Mouse (Mus musculus): ENCODE measurements around the gene Mpnd. TPM values are rescaled to one million over a fixed set of nuclear protein-coding genes. Genes with fewer than 3 reads are reported as not detected.
A peak's percentile ranks its signal among the peaks of the same experiment; 100 is the strongest.

The Mpnd gene
- polyA plus RNA-seq, 1 experiment from 2014 or later: 29.1 TPM

DNA sequence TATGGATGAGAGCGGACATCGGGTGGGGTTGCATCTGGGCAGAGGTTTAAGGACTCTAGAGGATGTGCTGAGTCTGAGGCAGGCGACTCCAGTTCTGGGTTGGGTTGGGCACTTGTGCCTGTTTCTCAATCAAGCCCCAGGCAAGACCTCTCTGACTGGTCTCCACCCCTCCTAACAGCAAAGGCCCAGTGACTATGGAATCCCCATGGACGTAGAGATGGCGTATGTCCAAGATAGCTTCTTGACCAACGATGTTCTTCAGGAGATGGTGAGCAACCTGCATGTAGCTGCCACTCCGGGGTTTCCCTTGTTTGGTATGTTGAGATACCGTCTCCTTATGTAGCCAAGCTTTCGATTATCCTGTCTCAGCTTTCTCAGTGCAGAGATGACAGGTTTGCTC lies 9.8 kb downstream of the Mpnd start:
- Histone ChIP-seq H3K27me3 (replicated peaks) (peaks cover 2% of the 10 kb centered on the region), H3K9ac (no peak overlapping the region), H3K27ac (no peak overlapping the region), H3K4me1 (peaks cover 5% of the 10 kb centered on the region), H3K36me3 (peaks cover 85% of the 10 kb centered on the region), H3K4me2 (no peak overlapping the region), H3K9me3 (replicated peaks) (no peaks in the 10 kb centered on the region), H3K4me3 (no peak overlapping the region)
- no peak for ATAC-seq
- 83% methylated on average over 9 of the region's 9 CpGs for WGBS (ENCODE audit: insufficient replicate concordance)

DNA sequence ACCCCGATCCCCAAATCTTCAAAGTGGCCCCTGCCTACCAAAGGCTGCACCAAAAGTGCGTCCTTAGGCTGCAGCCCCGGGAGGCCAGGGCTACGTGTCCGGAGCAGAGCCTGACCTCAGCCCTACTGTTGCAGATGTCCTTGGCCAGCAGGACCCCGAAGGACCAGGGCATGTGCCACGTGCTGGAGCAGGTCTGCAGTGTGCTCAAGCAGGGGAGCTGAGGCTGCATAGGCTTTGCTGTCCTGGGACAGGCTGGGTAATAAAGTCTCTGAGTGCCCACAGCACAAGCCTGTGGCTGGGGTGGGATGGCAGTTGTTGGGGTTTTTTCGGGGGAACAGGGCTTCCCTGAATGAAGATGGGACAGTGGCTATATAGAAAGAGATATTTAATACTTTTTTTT lies 10.9 kb downstream of the Mpnd start:
- WGBS (ENCODE audit: insufficient replicate concordance): 84% methylated on average over 8 of the region's 8 CpGs
- 0 out of 2 replicates have a peak, but pooled peaks cover 1% of the 10 kb centered on the region for H3K4me1 ChIP-seq
- H3K4me2 ChIP-seq: no peak overlapping the region
- no peaks in the 10 kb centered on the region for H3K27me3 ChIP-seq (replicated peaks)
- no peaks in the 10 kb centered on the region for H3K9me3 ChIP-seq (replicated peaks)
- H3K27ac ChIP-seq: no peak overlapping the region
- H3K36me3 ChIP-seq: peaks cover 84% of the 10 kb centered on the region
- no peak overlapping the region for H3K4me3 ChIP-seq
- no peak overlapping the region for H3K9ac ChIP-seq
- ATAC-seq: no peak

GRCm38 (mm10) chr17:56016793-56017785 lies 11.6 kb downstream of the Mpnd start:
- no peak overlapping the region for H3K4me2 ChIP-seq
- H3K9me3 ChIP-seq (replicated peaks): no peaks in the 10 kb centered on the region
- H3K27ac ChIP-seq: no peak overlapping the region
- H3K9ac ChIP-seq: no peak overlapping the region
- peaks cover 77% of the 10 kb centered on the region for H3K36me3 ChIP-seq
- H3K4me1 ChIP-seq: peaks cover 8% of the 10 kb centered on the region
- H3K4me3 ChIP-seq: no peak overlapping the region
- no peak for ATAC-seq
- no peaks in the 10 kb centered on the region for H3K27me3 ChIP-seq (replicated peaks)
- WGBS (ENCODE audit: insufficient replicate concordance): 85% methylated on average over 15 of the region's 15 CpGs

DNA sequence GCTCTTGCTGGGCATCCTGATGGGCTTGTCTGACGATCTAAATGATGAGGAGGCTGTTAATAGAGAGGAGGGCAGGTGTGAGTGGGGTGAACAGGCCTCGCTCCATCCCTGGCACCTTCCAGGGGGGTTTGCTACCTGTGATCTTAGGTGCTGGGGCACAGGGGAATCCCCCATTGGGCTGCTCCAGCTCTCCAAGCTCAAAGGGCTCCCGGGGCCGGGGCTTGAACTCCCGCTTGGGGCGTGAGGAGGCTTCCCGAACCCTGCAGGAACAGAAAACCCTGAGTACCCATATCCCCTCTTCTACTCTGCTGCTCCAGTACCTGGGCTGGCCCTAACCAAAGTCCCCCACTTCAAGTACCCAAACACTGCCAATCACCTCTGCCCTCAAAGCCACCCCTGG lies 12.3 kb downstream of the Mpnd start:
- H3K4me3 ChIP-seq: no peak overlapping the region
- peaks cover 16% of the 10 kb centered on the region for H3K4me1 ChIP-seq
- no peaks in the 10 kb centered on the region for H3K27me3 ChIP-seq (replicated peaks)
- H3K9ac ChIP-seq: no peak overlapping the region
- H3K4me2 ChIP-seq: no peak overlapping the region
- peaks cover 79% of the 10 kb centered on the region for H3K36me3 ChIP-seq
- no peak overlapping the region for H3K27ac ChIP-seq
- no peak for ATAC-seq
- WGBS (ENCODE audit: insufficient replicate concordance): 86% methylated on average over 7 of the region's 7 CpGs
- no peaks in the 10 kb centered on the region for H3K9me3 ChIP-seq (replicated peaks)

GRCm38 (mm10) chr17:56018347-56019131 lies 13.0 kb downstream of the Mpnd start:
- 75% methylated on average over 20 of the region's 20 CpGs for WGBS (ENCODE audit: insufficient replicate concordance)
- 0 out of 2 replicates have a peak, but pooled peaks have one; percentile 15 for ATAC-seq
- no peaks in the 10 kb centered on the region for H3K27me3 ChIP-seq (replicated peaks)

DNA sequence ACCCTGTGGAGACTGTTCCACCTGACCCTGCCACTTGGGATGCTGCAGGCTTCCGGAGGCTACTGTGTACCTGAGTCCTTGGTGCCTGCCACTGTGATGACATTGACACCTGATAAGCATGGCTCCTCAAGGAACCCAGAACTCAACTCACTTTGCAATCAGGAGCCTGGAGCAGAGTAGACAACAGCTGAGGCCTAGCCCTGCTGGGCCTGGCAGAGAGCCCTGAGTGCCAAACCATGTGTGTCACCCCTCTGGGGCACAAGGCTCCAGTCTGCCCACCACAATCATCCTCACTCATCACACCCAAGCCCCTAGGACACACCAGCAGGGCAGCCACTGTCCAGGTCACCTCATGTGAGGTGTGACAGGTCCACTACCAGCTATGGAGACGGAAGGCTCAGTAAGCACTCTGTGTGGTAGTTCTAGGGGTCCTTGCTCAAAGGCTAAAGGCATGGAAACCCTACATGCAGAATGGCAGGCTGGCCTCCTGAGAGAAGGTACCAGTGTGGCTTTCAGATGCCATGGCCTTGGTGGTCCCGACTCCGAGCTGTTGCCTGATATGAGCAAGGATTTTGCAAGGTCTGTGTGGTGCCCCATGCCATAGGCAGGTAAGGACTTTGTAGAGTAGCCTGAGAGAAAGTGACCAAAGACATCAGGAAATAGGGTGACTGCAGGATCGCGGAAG lies 15.0 kb downstream of the Mpnd start:
- Histone ChIP-seq H3K36me3 (peaks cover 73% of the 10 kb centered on the region), H3K4me1 (peaks cover 42% of the 10 kb centered on the region), H3K27ac (no peak overlapping the region), H3K9me3 (replicated peaks) (no peaks in the 10 kb centered on the region), H3K9ac (no peak overlapping the region), H3K27me3 (replicated peaks) (no peaks in the 10 kb centered on the region), H3K4me2 (no peak overlapping the region), H3K4me3 (no peak overlapping the region)
- no peak for ATAC-seq
- 86% methylated on average over 6 of the region's 6 CpGs for WGBS (ENCODE audit: insufficient replicate concordance)

More at GRCm38 (mm10) chr17:56018347-56019131, 13.0 kb downstream of the Mpnd start:
- peaks cover 21% of the 10 kb centered on the region for H3K4me1 ChIP-seq
- no peak overlapping the region for H3K4me3 ChIP-seq
- H3K27ac ChIP-seq: no peak overlapping the region
- no peak overlapping the region for H3K4me2 ChIP-seq
- H3K9me3 ChIP-seq (replicated peaks): no peaks in the 10 kb centered on the region
- peaks cover 78% of the 10 kb centered on the region for H3K36me3 ChIP-seq
- H3K9ac ChIP-seq: no peak overlapping the region

DNA sequence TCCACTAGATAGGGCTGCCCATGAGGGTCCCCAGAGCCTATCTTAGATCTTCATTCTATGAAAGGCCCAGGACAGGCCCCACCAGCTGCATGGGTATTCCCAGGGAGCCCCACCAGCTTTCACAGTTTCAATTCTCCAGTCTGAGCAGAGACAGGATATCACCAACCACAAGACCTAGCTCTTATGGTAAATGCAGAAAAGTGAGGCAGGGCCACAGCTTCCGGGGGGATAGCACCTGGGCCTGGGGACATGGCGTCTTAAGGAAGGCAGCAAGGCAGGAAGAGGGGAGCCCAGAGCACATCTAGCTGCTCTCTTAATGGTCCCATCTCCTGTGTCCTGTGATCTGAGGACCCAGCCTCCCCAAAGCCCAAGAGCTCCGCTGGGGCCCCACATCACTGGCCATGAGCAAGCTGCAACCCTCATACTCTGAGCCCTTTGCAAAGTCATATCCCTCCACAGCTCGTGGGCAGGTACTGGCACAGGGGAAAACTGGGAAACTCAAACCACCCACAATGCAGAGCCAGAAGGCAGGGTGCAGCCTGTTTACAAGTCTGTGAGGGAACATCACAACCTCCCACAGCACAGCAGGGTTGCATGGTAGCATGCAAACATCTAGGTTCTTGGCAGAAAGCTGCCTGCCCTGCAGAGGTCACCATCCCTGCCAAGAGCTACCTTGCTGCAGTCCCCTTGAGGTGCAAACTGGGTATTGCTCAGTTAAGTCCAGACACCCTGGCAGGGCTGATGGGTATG lies 15.8 kb downstream of the Mpnd start:
- H3K27me3 ChIP-seq (replicated peaks): no peaks in the 10 kb centered on the region
- H3K4me3 ChIP-seq: no peak overlapping the region
- 64% methylated on average over 4 of the region's 4 CpGs for WGBS (ENCODE audit: insufficient replicate concordance)
- peaks cover 72% of the 10 kb centered on the region for H3K36me3 ChIP-seq
- no peaks in the 10 kb centered on the region for H3K9me3 ChIP-seq (replicated peaks)
- peaks cover 49% of the 10 kb centered on the region for H3K4me1 ChIP-seq
- H3K9ac ChIP-seq: no peak overlapping the region
- H3K27ac ChIP-seq: no peak overlapping the region
- no peak for ATAC-seq
- no peak overlapping the region for H3K4me2 ChIP-seq

DNA sequence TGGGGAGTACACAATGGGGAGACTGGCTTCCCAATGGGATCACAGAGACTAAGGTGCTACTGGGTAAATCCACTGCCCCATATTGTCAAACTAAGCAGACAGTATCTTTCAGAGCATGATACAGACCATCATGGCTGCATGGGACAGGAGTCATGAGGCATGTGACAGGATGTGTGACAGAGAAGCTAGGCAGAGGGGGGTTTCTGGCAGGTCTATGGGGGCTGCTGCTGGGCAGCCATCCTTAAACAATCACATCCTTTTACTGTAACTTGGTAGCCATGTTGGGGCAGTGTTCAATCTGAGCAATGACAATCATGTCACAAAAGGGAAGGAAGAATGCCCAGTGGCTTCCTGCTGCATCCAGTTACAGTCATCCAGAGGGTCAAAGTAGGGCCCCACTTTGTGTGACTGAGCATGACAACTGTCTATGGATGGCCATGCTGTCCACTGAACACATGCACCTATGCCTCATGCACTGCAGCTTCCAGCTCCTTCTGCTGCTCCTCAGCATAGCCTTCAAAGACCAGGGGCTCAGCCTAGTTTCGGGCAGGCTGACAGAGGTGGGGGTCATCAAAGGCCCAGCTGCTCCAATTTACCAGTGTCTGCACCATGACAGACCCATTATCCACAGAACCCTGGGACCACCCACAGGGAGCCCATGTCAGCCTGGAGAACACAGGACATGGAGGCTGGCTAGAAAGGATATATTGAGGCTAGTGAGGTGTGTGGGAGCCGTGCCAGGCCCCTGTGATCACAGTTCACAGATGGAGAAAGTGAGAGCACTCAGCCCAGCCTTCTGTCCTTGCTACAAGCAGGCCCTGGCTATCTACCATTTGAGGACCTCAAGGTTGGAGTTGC lies 16.8 kb downstream of the Mpnd start:
- Histone ChIP-seq H3K27me3 (replicated peaks) (no peaks in the 10 kb centered on the region), H3K36me3 (peaks cover 70% of the 10 kb centered on the region), H3K9me3 (replicated peaks) (no peaks in the 10 kb centered on the region), H3K27ac (no peak overlapping the region), H3K4me2 (no peak overlapping the region), H3K4me1 (peaks cover 59% of the 10 kb centered on the region), H3K4me3 (no peak overlapping the region), H3K9ac (no peak overlapping the region)
- no peak for ATAC-seq
- WGBS (ENCODE audit: insufficient replicate concordance): 80% methylated on average over 2 of the region's 2 CpGs

- H3K36me3 ChIP-seq: peaks cover 70% of the 10 kb centered on the region
- H3K9me3 ChIP-seq (replicated peaks): no peaks in the 10 kb centered on the region
- no peak for ATAC-seq
- H3K27me3 ChIP-seq (replicated peaks): no peaks in the 10 kb centered on the region
- no peak overlapping the region for H3K9ac ChIP-seq
- no peak overlapping the region for H3K4me3 ChIP-seq
- 79% methylated on average over 4 of the region's 4 CpGs for WGBS (ENCODE audit: insufficient replicate concordance)
- H3K4me1 ChIP-seq: peaks cover 65% of the 10 kb centered on the region
- H3K4me2 ChIP-seq: no peak overlapping the region
- H3K27ac ChIP-seq: no peak overlapping the region
Measured at GRCm38 (mm10) chr17:56022989-56023290, 17.4 kb downstream of the Mpnd start.

GRCm38 (mm10) chr17:56023386-56023785 lies 17.9 kb downstream of the Mpnd start:
- peaks cover 70% of the 10 kb centered on the region for H3K36me3 ChIP-seq
- no peaks in the 10 kb centered on the region for H3K9me3 ChIP-seq (replicated peaks)
- no peak overlapping the region for H3K4me3 ChIP-seq
- 0 out of 2 replicates have a peak, but pooled peaks have one; percentile 5 for ATAC-seq
- no peak overlapping the region for H3K4me2 ChIP-seq
- no peak overlapping the region for H3K27ac ChIP-seq
- peaks cover 66% of the 10 kb centered on the region for H3K4me1 ChIP-seq
- no peaks in the 10 kb centered on the region for H3K27me3 ChIP-seq (replicated peaks)
- H3K9ac ChIP-seq: no peak overlapping the region
- 44% methylated on average over 5 of the region's 5 CpGs for WGBS (ENCODE audit: insufficient replicate concordance)

All from liver, embryonic 12.5 days (tissue).